ENCODE assay signal across 7 mouse cellular contexts in genomic region chr2:29820025-29820817, GRCm38 (mm10). TPM values are rescaled to one million over a fixed set of nuclear protein-coding genes. Genes with fewer than 3 reads are reported as not detected.
DNase-seq lines count a peak whose midpoint lies in the region; ATAC-seq and TF ChIP-seq lines count a peak whose summit lies in the region.

Urm1 (plus strand) TSS chr2:29820075.

- H3K27ac ChIP-seq in cortical plate, adult 2 months (ENCODE audit: insufficient read depth, low read length), result peak within 1 kb of the TSS; percentile 87
- H3K27ac ChIP-seq in hindbrain, postnatal 0 days, result peak within 1 kb of the TSS; percentile 92

- intact Hi-C loops in left cerebral cortex, postnatal 14 days (cut with DNase I), result no loop called here

- under 1% methylated on average over 34 of the region's 35 CpGs for WGBS in hindbrain, postnatal 0 days

- H3K27me3 ChIP-seq in hindbrain, postnatal 0 days (ENCODE audit: insufficient read depth, low read length), result no peaks in the 10 kb centered on the region

- no peaks in the 10 kb centered on the region for H3K9me3 ChIP-seq in hindbrain, postnatal 0 days (ENCODE audit: low read length)

- TF ChIP-seq POLR2A in cortical plate, adult 2 months (IDR thresholded peaks at IDR 0.05; ENCODE audit: extremely low read depth, insufficient read depth, low read length), result peak; percentile 72

- no peak for TF ChIP-seq CTCF in cortical plate, adult 2 months (IDR thresholded peaks at IDR 0.05; ENCODE audit: extremely low read depth, insufficient read depth, low read length)
- TF ChIP-seq CTCF in hindbrain, postnatal 0 days (IDR thresholded peaks at IDR 0.05; ENCODE audit: low read depth), result peak; percentile 34; the same call in 1 of the 2 replicates

- H3K4me3 ChIP-seq in cortical plate, adult 2 months (ENCODE audit: insufficient read depth, low read length), result peak within 1 kb of the TSS; percentile 53
- H3K4me3 ChIP-seq in hindbrain, postnatal 0 days (ENCODE audit: low read length), result peak within 1 kb of the TSS; percentile 39

- peaks cover 14% of the 10 kb centered on the region for H3K36me3 ChIP-seq in hindbrain, postnatal 0 days (ENCODE audit: insufficient read depth, low read length)

- ATAC-seq in hindbrain, postnatal 0 days, result peak; percentile 83
- peak; percentile 73 for ATAC-seq in megakaryocyte progenitor cell, adult 5-6 weeks (replicated peaks; ENCODE audit: poor library complexity)

- peaks cover 4% of the 10 kb centered on the region for H3K4me1 ChIP-seq in cortical plate, adult 2 months (ENCODE audit: control insufficient read depth, insufficient read depth, low read length)
- H3K4me1 ChIP-seq in hindbrain, postnatal 0 days (ENCODE audit: insufficient read depth, low read length), result 0 out of 2 replicates have a peak, but pooled peaks cover 3% of the 10 kb centered on the region

- DNase-seq in adrenal gland, adult 18-20 months (ENCODE audit: low spot score in 2 of 2), result peak; percentile 29 to 46
- peak; percentile 58 for DNase-seq in gastrocnemius, postnatal 10 days
- DNase-seq in hindbrain, postnatal 0 days (ENCODE audit: low spot score), result peak; percentile 87
- peak; percentile 59 to 66 for DNase-seq in left cerebral cortex, postnatal 14 days (ENCODE audit: low spot score in 2 of 2)
- peak; percentile 65 for DNase-seq in right cerebral cortex, postnatal 14 days

- peak within 1 kb of the TSS; percentile 63 for H3K9ac ChIP-seq in hindbrain, postnatal 0 days (replicated peaks; ENCODE audit: low read length)

- peak within 1 kb of the TSS; percentile 71 for H3K4me2 ChIP-seq in hindbrain, postnatal 0 days (ENCODE audit: low read depth, low read length)

RNA-seq across cellular contexts. Expression of gene Urm1, which starts in this region (rescaled TPM):
- total RNA-seq in adrenal gland, adult 18-20 months (2021), result 10 to 100 TPM; 36.2 to 43.9 TPM
- 68.6 and 75.0 TPM in 2 replicates for polyA plus RNA-seq in cortical plate, adult 2 months (2012; rRNA removed)
- 10 to 100 TPM; 25.4 to 28.6 TPM for total RNA-seq in gastrocnemius, postnatal 10 days (2021)
- 46.1 and 70.7 TPM in 2 replicates for total RNA-seq in hindbrain, postnatal 0 days (2014; rRNA removed)
- 28.7 and 29.3 TPM in 2 replicates for polyA plus RNA-seq in hindbrain, postnatal 0 days (2015; fragmentation: Nextera tagmentation; extraction: Ambion mirVana)
- total RNA-seq in left cerebral cortex, postnatal 14 days (2021), result 10 to 100 TPM; 57.3 to 60.2 TPM
- 12.7 and 13.7 TPM in 2 replicates for total RNA-seq in megakaryocyte progenitor cell, adult 5-6 weeks (2015)
- total RNA-seq in megakaryocyte progenitor cell, adult 5-6 weeks (2017), result 15.8 and 20.5 TPM in 2 replicates

Comparison
In these comparisons a context has a peak if more than half of its experiments do, and no peak if none do; other contexts are left out.
1. Peak in every context shown above with its lines: DNase-seq, ATAC-seq, H3K4me3 ChIP-seq and H3K27ac ChIP-seq.